Mouse (Mus musculus) B cell, adult 67 days (primary cell): Measurements from ENCODE around the gene Olfr247. TPM values are rescaled to one million over a fixed set of nuclear protein-coding genes. Genes with fewer than 3 reads are reported as not detected.

ENCODE experiments used
- total RNA-seq, 2 experiments: library from RNA; stranded (reverse); gene quantifications; 4 replicates each; pipeline ENCODE4 v1.2.4; 2023

The Olfr247 gene
- not detected for total RNA-seq

GRCm38 (mm10) chr10:129976040-129976439, at the start of gene Olfr247:
Gene Olfr247 (minus strand): TSS chr10:129976140.

GRCm38 (mm10) chr10:130012321-130012720, 36.4 kb upstream of the Olfr247 start, which contains the start of gene Olfr820:
Gene Olfr820 (plus strand): TSS chr10:130012621.

GRCm38 (mm10) chr10:129984962-129985361, 9.0 kb upstream of the Olfr247 start, which contains the start of gene Gm10310:
Gene Gm10310 (minus strand): TSS chr10:129985062.

GRCm38 (mm10) chr10:129967166-129967565, 8.8 kb downstream of the Olfr247 start, which contains the start of gene Olfr819:
Gene Olfr819 (minus strand): TSS chr10:129967266.

GRCm38 (mm10) chr10:129949000-129949399, 26.9 kb downstream of the Olfr247 start, which contains the start of gene Olfr818:
Gene Olfr818 (minus strand): TSS chr10:129949100.

Other genes with a start within 250 kb of the Olfr247 start
- not detected for gene Olfr805, start 246.8 kb downstream of the Olfr247 start, total RNA-seq
- not detected for gene Olfr806, start 234.2 kb downstream of the Olfr247 start, total RNA-seq
- not detected for gene Olfr807, start 218.3 kb downstream of the Olfr247 start, total RNA-seq
- gene Olfr808, start 210.7 kb downstream of the Olfr247 start, total RNA-seq: not detected
- gene Olfr809, start 201.5 kb downstream of the Olfr247 start, total RNA-seq: not detected
- not detected for gene Olfr810, start 181.2 kb downstream of the Olfr247 start, total RNA-seq
- not detected for gene Olfr811, start 171.7 kb downstream of the Olfr247 start, total RNA-seq
- gene Olfr812, start 130.0 kb downstream of the Olfr247 start, total RNA-seq: not detected
- not detected for gene Olfr813, start 120.8 kb downstream of the Olfr247 start, total RNA-seq
- gene Olfr814, start 96.3 kb downstream of the Olfr247 start, total RNA-seq: not detected
- gene Olfr815, start 70.3 kb downstream of the Olfr247 start, total RNA-seq: not detected
- gene Olfr816, start 60.5 kb downstream of the Olfr247 start, total RNA-seq: not detected
- gene Olfr818, start 27.0 kb downstream of the Olfr247 start, total RNA-seq: not detected
- gene Olfr819, start 8.9 kb downstream of the Olfr247 start, total RNA-seq: not detected
- gene Gm10310, start 8.9 kb upstream of the Olfr247 start, total RNA-seq: not detected
- gene Olfr820, start 36.5 kb upstream of the Olfr247 start, total RNA-seq: not detected
- gene Olfr821, start 54.2 kb upstream of the Olfr247 start, total RNA-seq: not detected
- not detected for gene Olfr822, start 95.1 kb upstream of the Olfr247 start, total RNA-seq
- gene Olfr823, start 139.2 kb upstream of the Olfr247 start, total RNA-seq: not detected
- gene Olfr824, start 153.9 kb upstream of the Olfr247 start, total RNA-seq: not detected
- gene Olfr825, start 190.6 kb upstream of the Olfr247 start, total RNA-seq: not detected
- gene Olfr826, start 208.0 kb upstream of the Olfr247 start, total RNA-seq: not detected
- not detected for gene Olfr827, start 238.3 kb upstream of the Olfr247 start, total RNA-seq